Mouse (Mus musculus): ENCODE measurements around the gene Lrrc56. TPM values are rescaled to one million over a fixed set of nuclear protein-coding genes. Genes with fewer than 3 reads are reported as not detected.

The Lrrc56 gene
- polyA plus RNA-seq (2014; fragmentation: Nextera tagmentation; extraction: Ambion mirVana), result 6.7 and 9.5 TPM in 2 replicates

- WGBS, result under 1% methylated on average over 31 of the region's 39 CpGs
- peak; percentile 93 for ATAC-seq (ENCODE audit: low FRiP score, low TSS enrichment)
These were observed at the start of gene Lrrc56, which contains the start of gene Hras for GRCm38 (mm10) chr7:141193948-141194347. TSS of gene Lrrc56 (plus strand) at chr7:141194157. TSS of gene Hras (minus strand) at chr7:141194005.

GRCm38 (mm10) chr7:141144650-141145049 lies 49.3 kb upstream of the Lrrc56 start:
- WGBS, result 89% methylated on average over 3 of the region's 3 CpGs
- no peak overlapping the region for H3K9ac ChIP-seq (ENCODE audit: low read depth, low read length)

More at GRCm38 (mm10) chr7:141193948-141194347, at the start of gene Lrrc56, which contains the start of gene Hras:
- H3K36me3 ChIP-seq (ENCODE audit: control insufficient read depth, insufficient read depth, low read length), result peaks cover 31% of the 10 kb centered on the region
- peak within 1 kb of the TSS; percentile 93 for H3K9ac ChIP-seq (ENCODE audit: low read depth, low read length)
- no peaks in the 10 kb centered on the region for H3K27me3 ChIP-seq (ENCODE audit: control insufficient read depth, insufficient read depth, low read length)
- no peaks in the 10 kb centered on the region for H3K9me3 ChIP-seq (ENCODE audit: control insufficient read depth, low read length)
- H3K4me2 ChIP-seq (replicated peaks; ENCODE audit: low read depth, low read length), result peak within 1 kb of the TSS; percentile 97
- peak within 1 kb of the TSS; percentile 92 for H3K4me3 ChIP-seq (ENCODE audit: low read length)
- H3K27ac ChIP-seq (ENCODE audit: low read depth, low read length), result peak within 1 kb of the TSS; percentile 84
- H3K4me1 ChIP-seq (ENCODE audit: control insufficient read depth, insufficient read depth, low read length), result peaks cover 14% of the 10 kb centered on the region; the same call in 1 of the 2 replicates

GRCm38 (mm10) chr7:141145403-141145802 lies 48.6 kb upstream of the Lrrc56 start:
- 90% methylated on average over 1 of the region's 1 CpGs for WGBS
- Histone ChIP-seq H3K27me3 (ENCODE audit: control insufficient read depth, insufficient read depth, low read length) (no peaks in the 10 kb centered on the region), H3K9ac (ENCODE audit: low read depth, low read length) (no peak overlapping the region), H3K4me3 (ENCODE audit: low read length) (no peak overlapping the region), H3K4me2 (replicated peaks; ENCODE audit: low read depth, low read length) (no peak overlapping the region), H3K36me3 (ENCODE audit: control insufficient read depth, insufficient read depth, low read length) (peaks cover 22% of the 10 kb centered on the region), H3K27ac (ENCODE audit: low read depth, low read length) (no peak overlapping the region), H3K4me1 (ENCODE audit: control insufficient read depth, insufficient read depth, low read length) (no peaks in the 10 kb centered on the region), H3K9me3 (ENCODE audit: control insufficient read depth, low read length) (no peaks in the 10 kb centered on the region)
- no peak for ATAC-seq (ENCODE audit: low FRiP score, low TSS enrichment)

More at GRCm38 (mm10) chr7:141144650-141145049, 49.3 kb upstream of the Lrrc56 start:
- H3K27ac ChIP-seq (ENCODE audit: low read depth, low read length), result no peak overlapping the region
- H3K9me3 ChIP-seq (ENCODE audit: control insufficient read depth, low read length), result no peaks in the 10 kb centered on the region
- no peaks in the 10 kb centered on the region for H3K27me3 ChIP-seq (ENCODE audit: control insufficient read depth, insufficient read depth, low read length)
- no peak for ATAC-seq (ENCODE audit: low FRiP score, low TSS enrichment)
- no peaks in the 10 kb centered on the region for H3K4me1 ChIP-seq (ENCODE audit: control insufficient read depth, insufficient read depth, low read length)
- no peak overlapping the region for H3K4me3 ChIP-seq (ENCODE audit: low read length)
- H3K36me3 ChIP-seq (ENCODE audit: control insufficient read depth, insufficient read depth, low read length), result peaks cover 28% of the 10 kb centered on the region
- no peak overlapping the region for H3K4me2 ChIP-seq (replicated peaks; ENCODE audit: low read depth, low read length)

- WGBS, result 95% methylated on average over 12 of the region's 12 CpGs
- peaks cover 23% of the 10 kb centered on the region for H3K36me3 ChIP-seq (ENCODE audit: control insufficient read depth, insufficient read depth, low read length)
- H3K4me3 ChIP-seq (ENCODE audit: low read length), result no peak overlapping the region
- no peaks in the 10 kb centered on the region for H3K27me3 ChIP-seq (ENCODE audit: control insufficient read depth, insufficient read depth, low read length)
- no peak overlapping the region for H3K9ac ChIP-seq (ENCODE audit: low read depth, low read length)
- no peaks in the 10 kb centered on the region for H3K9me3 ChIP-seq (ENCODE audit: control insufficient read depth, low read length)
- ATAC-seq (ENCODE audit: low FRiP score, low TSS enrichment), result no peak
- H3K4me2 ChIP-seq (replicated peaks; ENCODE audit: low read depth, low read length), result no peak overlapping the region
- no peaks in the 10 kb centered on the region for H3K4me1 ChIP-seq (ENCODE audit: control insufficient read depth, insufficient read depth, low read length)
- H3K27ac ChIP-seq (ENCODE audit: low read depth, low read length), result no peak overlapping the region
These were observed 47.8 kb upstream of the Lrrc56 start for GRCm38 (mm10) chr7:141146043-141146595.

GRCm38 (mm10) chr7:141147044-141147443 lies 46.9 kb upstream of the Lrrc56 start:
- Histone ChIP-seq H3K4me2 (replicated peaks; ENCODE audit: low read depth, low read length) (no peak overlapping the region), H3K27me3 (ENCODE audit: control insufficient read depth, insufficient read depth, low read length) (no peaks in the 10 kb centered on the region), H3K9ac (ENCODE audit: low read depth, low read length) (no peak overlapping the region), H3K4me3 (ENCODE audit: low read length) (no peak overlapping the region), H3K9me3 (ENCODE audit: control insufficient read depth, low read length) (no peaks in the 10 kb centered on the region), H3K4me1 (ENCODE audit: control insufficient read depth, insufficient read depth, low read length) (no peaks in the 10 kb centered on the region), H3K27ac (ENCODE audit: low read depth, low read length) (no peak overlapping the region), H3K36me3 (ENCODE audit: control insufficient read depth, insufficient read depth, low read length) (peaks cover 33% of the 10 kb centered on the region)
- no peak for ATAC-seq (ENCODE audit: low FRiP score, low TSS enrichment)
- 88% methylated on average over 6 of the region's 6 CpGs for WGBS

- 78% methylated on average over 4 of the region's 4 CpGs for WGBS
These were observed 45.3 kb upstream of the Lrrc56 start for GRCm38 (mm10) chr7:141148639-141149038.

GRCm38 (mm10) chr7:141155362-141155761 lies 38.6 kb upstream of the Lrrc56 start:
- H3K9ac ChIP-seq (ENCODE audit: low read depth, low read length), result no peak overlapping the region

More at GRCm38 (mm10) chr7:141148639-141149038, 45.3 kb upstream of the Lrrc56 start:
- no peak for ATAC-seq (ENCODE audit: low FRiP score, low TSS enrichment)
- H3K36me3 ChIP-seq (ENCODE audit: control insufficient read depth, insufficient read depth, low read length), result peaks cover 40% of the 10 kb centered on the region
- no peak overlapping the region for H3K9ac ChIP-seq (ENCODE audit: low read depth, low read length)
- no peak overlapping the region for H3K4me3 ChIP-seq (ENCODE audit: low read length)
- no peaks in the 10 kb centered on the region for H3K9me3 ChIP-seq (ENCODE audit: control insufficient read depth, low read length)
- H3K27ac ChIP-seq (ENCODE audit: low read depth, low read length), result no peak overlapping the region
- no peak overlapping the region for H3K4me2 ChIP-seq (replicated peaks; ENCODE audit: low read depth, low read length)
- no peaks in the 10 kb centered on the region for H3K4me1 ChIP-seq (ENCODE audit: control insufficient read depth, insufficient read depth, low read length)
- H3K27me3 ChIP-seq (ENCODE audit: control insufficient read depth, insufficient read depth, low read length), result no peaks in the 10 kb centered on the region

GRCm38 (mm10) chr7:141164397-141164796 lies 29.6 kb upstream of the Lrrc56 start:
- no peak overlapping the region for H3K4me3 ChIP-seq (ENCODE audit: low read length)

More at GRCm38 (mm10) chr7:141155362-141155761, 38.6 kb upstream of the Lrrc56 start:
- ATAC-seq (ENCODE audit: low FRiP score, low TSS enrichment), result no peak
- Histone ChIP-seq H3K27me3 (ENCODE audit: control insufficient read depth, insufficient read depth, low read length) (no peaks in the 10 kb centered on the region), H3K9me3 (ENCODE audit: control insufficient read depth, low read length) (no peaks in the 10 kb centered on the region), H3K4me2 (replicated peaks; ENCODE audit: low read depth, low read length) (no peak overlapping the region), H3K36me3 (ENCODE audit: control insufficient read depth, insufficient read depth, low read length) (peaks cover 52% of the 10 kb centered on the region), H3K4me1 (ENCODE audit: control insufficient read depth, insufficient read depth, low read length) (no peaks in the 10 kb centered on the region), H3K27ac (ENCODE audit: low read depth, low read length) (no peak overlapping the region), H3K4me3 (ENCODE audit: low read length) (no peak overlapping the region)
- 87% methylated on average over 9 of the region's 9 CpGs for WGBS

GRCm38 (mm10) chr7:141164850-141165249 lies 29.1 kb upstream of the Lrrc56 start:
- Histone ChIP-seq H3K9ac (ENCODE audit: low read depth, low read length) (no peak overlapping the region), H3K27me3 (ENCODE audit: control insufficient read depth, insufficient read depth, low read length) (no peaks in the 10 kb centered on the region), H3K27ac (ENCODE audit: low read depth, low read length) (no peak overlapping the region), H3K4me3 (ENCODE audit: low read length) (no peak overlapping the region), H3K36me3 (ENCODE audit: control insufficient read depth, insufficient read depth, low read length) (peaks cover 50% of the 10 kb centered on the region), H3K9me3 (ENCODE audit: control insufficient read depth, low read length) (no peaks in the 10 kb centered on the region), H3K4me2 (replicated peaks; ENCODE audit: low read depth, low read length) (no peak overlapping the region), H3K4me1 (ENCODE audit: control insufficient read depth, insufficient read depth, low read length) (peaks cover 13% of the 10 kb centered on the region)
- WGBS, result 91% methylated on average over 6 of the region's 6 CpGs
- ATAC-seq (ENCODE audit: low FRiP score, low TSS enrichment), result no peak

More at GRCm38 (mm10) chr7:141164397-141164796, 29.6 kb upstream of the Lrrc56 start:
- H3K9me3 ChIP-seq (ENCODE audit: control insufficient read depth, low read length), result no peaks in the 10 kb centered on the region
- H3K36me3 ChIP-seq (ENCODE audit: control insufficient read depth, insufficient read depth, low read length), result peaks cover 53% of the 10 kb centered on the region
- H3K4me1 ChIP-seq (ENCODE audit: control insufficient read depth, insufficient read depth, low read length), result peaks cover 13% of the 10 kb centered on the region
- no peak overlapping the region for H3K9ac ChIP-seq (ENCODE audit: low read depth, low read length)
- no peak for ATAC-seq (ENCODE audit: low FRiP score, low TSS enrichment)
- WGBS, result 93% methylated on average over 7 of the region's 7 CpGs
- no peaks in the 10 kb centered on the region for H3K27me3 ChIP-seq (ENCODE audit: control insufficient read depth, insufficient read depth, low read length)
- no peak overlapping the region for H3K4me2 ChIP-seq (replicated peaks; ENCODE audit: low read depth, low read length)
- no peak overlapping the region for H3K27ac ChIP-seq (ENCODE audit: low read depth, low read length)
